Mouse (Mus musculus) C2C12 (cell line): ENCODE data around the gene Nr1h2.

Experiments used
- CTCF ChIP-seq: IDR thresholded peaks from one replicate; pipeline ENCODE4 v1.5.1; 2011; ENCODE audit not compliant: control insufficient read depth, insufficient read depth, insufficient read length
- FOSL1 ChIP-seq: IDR thresholded peaks from one replicate; pipeline ENCODE4 v1.8.0; 2011; ENCODE audit warnings: mild to moderate bottlenecking, low read length; ENCODE audit not compliant: poor library complexity, insufficient read depth, severe bottlenecking
- MAX ChIP-seq: IDR thresholded peaks from one replicate; pipeline ENCODE4 v1.6.1; 2011; ENCODE audit warnings: mild to moderate bottlenecking, control low read depth
- MYOD1 ChIP-seq: IDR thresholded peaks from one replicate; pipeline ENCODE4 v1.6.1; 2011; ENCODE audit warnings: low read depth; ENCODE audit not compliant: control insufficient read depth, insufficient read length
- MYOG ChIP-seq: IDR thresholded peaks from one replicate; pipeline ENCODE4 v1.6.1; 2011; ENCODE audit not compliant: control insufficient read depth, insufficient read length; ENCODE audit errors: extremely low read depth
- USF1 ChIP-seq: IDR thresholded peaks from one replicate; pipeline ENCODE4 v1.6.1; 2011; ENCODE audit warnings: low read depth, mild to moderate bottlenecking, control low read depth, moderate library complexity

DNA sequence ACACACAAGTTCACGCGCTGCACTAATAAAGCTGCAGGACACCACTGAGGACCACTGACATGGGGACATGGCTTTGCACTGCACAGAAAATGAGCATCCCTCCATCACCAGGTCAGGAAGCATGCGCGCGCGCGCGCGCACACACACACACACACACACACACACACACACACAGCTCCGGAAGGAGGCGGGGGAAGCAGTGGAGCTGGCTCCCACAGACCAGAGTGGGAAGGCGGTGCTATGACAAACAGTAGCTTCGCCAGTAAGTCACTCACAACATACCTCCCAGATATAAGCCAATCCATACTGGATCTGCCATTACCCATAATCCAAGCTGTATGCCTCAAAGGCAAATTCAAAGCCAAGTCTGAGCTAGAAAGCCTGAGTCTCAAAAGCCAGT is 6.7 kb downstream of the Nr1h2 start:
- no peak for TF ChIP-seq USF1
- TF ChIP-seq CTCF, result no peak
- no peak for TF ChIP-seq MYOG
- no peak for TF ChIP-seq MAX
- TF ChIP-seq MYOD1, result no peak
- TF ChIP-seq FOSL1, result no peak
